Mouse (Mus musculus) urinary bladder, adult 18-20 months (tissue): ENCODE results near the gene Psmd14.

Experiments
- DNase-seq, 2 experiments: peaks; one replicate each; pipeline ENCODE4 v3.0.0; 2022; ENCODE audit warnings: low spot score in 2 of 2, mixed read lengths in 2 of 2

Psmd14 gene

DNA sequence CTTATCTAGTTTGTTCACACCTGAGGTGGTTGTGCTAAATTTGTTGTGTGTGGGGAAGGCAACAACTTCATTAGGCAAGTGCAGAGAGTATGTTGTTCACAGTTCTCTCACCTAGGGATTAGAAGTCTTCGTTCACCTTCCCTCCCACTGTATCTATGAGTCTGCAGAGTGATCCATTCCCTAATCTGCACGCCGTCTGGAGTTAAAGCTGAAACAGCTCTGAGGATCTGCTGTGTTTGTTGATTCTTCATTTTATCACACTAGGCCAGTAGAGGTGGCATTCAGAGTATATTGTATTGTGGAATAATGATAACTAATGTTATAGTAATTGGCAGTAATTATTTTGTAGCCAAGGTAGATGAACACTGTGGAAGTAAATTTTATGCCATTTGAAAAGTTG is 48.5 kb downstream of the Psmd14 start:
- no peak for DNase-seq

DNA sequence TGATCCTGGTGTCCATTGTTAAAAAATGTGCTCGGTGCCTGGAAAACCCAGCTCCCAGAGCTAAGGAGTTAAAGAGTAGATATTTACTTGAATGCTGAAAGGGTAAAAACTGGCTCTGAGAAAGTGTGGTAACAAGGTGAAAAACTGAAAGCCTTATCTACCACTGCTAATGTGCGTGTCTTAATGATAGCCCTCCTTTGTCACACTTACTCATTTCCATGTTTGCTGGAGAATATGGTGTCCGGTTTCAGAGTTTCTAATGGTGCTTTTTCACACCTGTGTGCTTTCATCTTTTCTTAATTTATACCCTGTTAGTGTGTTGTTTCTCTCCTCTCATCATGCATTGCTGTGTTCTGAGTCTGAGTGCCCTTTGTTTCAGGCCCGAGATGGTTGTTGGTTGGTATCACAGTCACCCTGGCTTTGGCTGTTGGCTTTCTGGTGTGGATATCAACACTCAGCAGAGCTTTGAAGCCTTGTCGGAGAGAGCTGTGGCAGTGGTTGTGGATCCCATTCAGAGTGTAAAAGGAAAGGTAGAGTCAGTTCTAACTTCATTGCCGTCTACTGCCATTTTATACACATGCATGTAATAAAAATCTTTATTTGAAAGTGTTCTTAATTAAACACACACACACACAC is 53.1 kb downstream of the Psmd14 start:
- no peak for DNase-seq

DNA sequence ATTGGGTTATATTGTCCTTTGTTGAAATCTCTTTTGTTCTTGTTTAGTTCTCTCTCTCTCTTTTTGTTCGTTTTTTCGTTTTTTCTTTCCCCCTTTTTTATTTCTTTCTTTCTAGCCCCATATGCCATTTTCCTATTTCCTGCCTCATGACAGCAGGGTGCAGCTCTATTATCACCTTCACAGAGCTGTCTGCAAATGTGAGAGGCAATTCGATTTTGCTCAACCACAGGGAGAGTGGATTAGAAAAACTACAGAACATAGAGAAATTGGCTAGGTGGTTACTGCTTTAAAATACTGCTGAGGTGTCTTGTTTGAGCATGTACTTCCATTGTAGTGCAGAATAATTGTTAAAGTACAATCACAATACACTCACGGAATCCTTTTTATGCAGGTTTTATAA is 54.0 kb downstream of the Psmd14 start:
- no peak for DNase-seq

DNA sequence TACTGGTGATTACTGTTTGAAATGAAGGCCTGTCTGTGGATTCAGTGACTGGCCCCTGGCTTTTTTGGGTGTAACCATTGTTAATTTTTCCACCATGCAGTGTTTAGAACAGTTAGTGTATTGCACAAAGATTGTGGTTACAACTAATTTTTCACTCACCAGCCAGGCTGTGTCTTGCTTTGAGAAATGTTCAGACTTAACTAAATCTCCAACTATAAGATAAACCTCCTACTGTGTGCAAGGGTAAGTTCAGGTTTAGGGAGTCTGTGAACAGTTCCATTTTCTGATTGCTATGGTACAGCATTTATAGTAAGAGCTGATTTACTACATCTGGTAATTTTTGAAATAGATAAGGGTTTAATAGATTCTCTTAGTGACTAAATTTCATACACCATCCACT is 69.3 kb downstream of the Psmd14 start:
- DNase-seq, result no peak

DNA sequence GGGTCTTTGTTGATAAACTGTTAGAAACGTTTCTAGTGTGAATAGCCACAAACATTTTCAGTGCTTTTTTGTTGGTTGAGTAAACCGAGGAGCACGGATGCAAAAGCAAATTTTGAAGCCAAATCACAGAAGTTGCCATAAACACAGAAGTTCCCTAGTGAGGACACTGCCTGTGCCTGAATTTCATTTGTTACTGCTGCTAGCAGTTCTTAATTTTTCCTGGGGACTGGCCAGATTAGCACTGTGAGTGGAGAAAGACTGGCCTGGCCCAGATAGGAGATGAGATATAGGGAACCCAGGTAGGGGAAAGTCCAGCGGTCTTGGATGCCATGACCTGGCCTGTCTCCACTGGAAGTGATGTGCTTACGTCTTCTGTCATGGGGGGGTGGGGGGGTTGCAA is 83.5 kb downstream of the Psmd14 start:
- no peak for DNase-seq

DNA sequence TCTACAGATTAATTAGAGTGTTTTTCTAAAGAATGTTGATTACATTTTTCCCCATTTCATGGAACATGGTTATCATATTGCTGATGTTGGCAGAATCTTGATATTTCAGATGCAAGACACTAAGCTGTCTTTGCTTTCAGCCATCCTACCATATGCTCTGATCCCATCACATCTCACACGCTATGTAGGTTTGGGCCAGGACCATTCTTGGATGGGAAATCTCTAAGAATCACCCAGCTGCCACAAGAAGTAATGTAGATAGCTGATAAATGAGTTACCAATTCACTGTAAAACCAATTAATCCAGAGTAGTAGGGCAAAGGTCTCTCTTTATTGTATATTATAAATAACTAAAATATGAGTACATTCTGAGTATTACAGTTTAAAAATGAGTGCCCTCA is 86.6 kb downstream of the Psmd14 start:
- no peak for DNase-seq

DNA sequence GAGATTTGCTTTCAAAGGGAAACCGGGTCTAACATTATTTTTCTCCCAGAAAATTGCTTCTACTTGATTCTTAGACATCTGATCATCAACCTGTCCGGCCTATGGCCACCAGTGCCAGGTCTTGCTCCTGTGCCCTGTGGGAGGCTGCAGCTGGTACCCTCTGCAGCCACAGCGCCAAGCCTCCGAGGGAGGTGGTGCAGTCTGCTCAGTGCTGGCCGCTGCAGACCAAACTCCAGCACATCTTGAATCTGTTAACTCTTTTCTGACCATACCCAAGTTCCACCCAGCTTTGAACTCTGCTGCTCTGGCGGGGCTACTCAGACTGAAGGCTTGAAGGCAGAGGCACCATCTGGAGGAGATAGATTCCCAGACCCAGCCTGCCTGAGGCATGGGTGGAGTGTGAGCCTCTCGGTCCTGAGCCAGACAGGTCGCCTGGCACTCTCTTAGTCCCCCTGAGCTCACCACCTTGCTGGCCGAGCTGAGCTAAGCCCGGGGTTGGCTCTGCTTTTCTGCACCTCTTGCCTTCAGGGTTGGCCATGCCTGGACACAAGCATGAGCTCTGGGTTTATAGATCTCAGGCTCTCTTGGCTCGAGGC is 91.3 kb downstream of the Psmd14 start, which contains the start of gene Tbr1:
Gene Tbr1, plus strand, starts transcription at position 275 of the 596 bp plus-strand sequence.
- DNase-seq, result no peak

DNA sequence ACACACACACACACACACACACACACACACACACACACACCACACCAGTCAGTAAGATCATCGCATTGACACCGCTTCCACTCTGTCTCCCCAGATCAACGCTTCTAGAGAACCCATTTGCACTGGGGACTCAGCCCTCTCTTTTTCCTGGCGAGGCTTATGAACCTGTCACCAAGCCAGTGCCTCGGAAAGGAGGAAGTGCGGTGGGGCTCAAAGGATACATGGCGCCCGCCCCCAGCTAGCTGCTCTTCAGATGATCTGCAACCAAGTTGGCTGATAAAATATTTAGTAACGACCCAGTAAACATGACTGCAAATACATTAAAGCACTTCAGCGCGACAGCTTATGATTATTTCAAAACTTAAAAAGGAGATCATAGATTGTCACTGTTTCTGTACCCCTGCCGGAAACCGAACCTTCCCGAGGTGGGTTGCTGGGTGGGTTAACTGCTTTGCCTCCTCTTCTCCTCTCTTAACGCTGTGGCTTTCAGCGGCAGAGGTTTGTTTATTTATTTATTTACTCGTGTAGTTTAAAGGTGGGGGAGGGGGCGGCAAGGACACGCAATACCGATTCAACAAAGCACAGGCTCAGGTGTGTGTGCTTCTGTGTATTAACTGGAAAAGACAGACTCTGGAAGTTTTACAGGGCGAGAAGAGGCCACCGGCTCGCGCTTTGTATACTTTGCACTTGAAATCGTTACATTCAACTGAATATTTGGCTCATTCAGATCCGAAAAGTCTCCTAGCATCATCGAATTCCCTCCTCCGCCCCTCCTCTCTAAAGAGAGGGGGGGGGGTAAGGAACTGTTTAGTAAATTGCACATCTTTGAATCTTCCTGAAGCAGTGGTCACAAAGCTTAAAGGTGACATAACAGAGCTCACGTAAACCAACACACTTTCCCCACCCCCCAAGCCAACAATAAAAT is 92.2 kb downstream of the Psmd14 start:
- DNase-seq, result no peak

DNA sequence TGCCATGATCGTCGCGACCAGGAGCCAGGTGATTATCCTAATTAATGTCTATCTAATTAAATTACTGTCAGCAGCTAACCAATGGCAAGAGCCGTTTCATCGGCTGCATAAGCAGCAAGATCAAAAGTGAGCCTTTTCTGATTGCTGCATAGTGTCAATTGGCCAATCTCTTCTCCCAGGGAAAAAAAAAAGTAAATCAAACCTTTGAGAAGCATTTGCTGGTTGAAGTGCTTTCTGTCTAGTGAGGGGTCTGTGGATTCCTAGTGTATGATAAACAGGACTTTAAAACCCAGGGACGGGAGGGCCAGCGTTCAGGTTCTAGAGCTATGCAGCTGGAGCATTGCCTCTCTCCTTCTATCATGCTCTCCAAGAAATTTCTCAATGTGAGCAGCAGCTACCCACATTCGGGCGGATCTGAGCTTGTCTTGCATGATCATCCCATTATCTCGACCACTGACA is 92.9 kb downstream of the Psmd14 start:
- no peak for DNase-seq

DNA sequence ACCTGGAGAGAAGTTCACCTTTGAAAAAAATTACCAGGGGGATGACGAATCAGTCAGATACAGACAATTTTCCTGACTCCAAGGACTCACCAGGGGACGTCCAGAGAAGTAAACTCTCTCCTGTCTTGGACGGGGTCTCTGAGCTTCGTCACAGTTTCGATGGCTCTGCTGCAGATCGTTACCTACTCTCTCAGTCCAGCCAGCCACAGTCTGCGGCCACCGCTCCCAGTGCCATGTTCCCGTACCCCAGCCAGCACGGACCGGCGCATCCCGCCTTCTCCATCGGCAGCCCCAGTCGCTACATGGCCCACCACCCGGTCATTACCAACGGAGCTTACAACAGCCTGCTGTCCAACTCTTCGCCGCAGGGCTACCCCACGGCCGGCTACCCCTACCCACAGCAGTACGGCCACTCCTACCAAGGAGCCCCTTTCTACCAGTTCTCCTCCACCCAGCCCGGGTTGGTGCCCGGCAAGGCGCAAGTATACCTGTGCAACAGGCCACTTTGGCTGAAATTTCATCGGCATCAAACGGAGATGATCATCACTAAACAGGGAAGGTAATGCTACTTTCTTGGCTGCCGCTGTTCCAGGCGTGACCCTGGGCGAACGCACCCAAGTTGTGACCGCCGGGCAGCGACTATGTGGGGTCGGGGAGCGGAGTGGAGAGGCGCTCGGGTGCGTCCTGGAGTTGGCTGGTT is 93.5 kb downstream of the Psmd14 start:
- DNase-seq, result peak in 1 of 2 experiments; percentile 30

DNA sequence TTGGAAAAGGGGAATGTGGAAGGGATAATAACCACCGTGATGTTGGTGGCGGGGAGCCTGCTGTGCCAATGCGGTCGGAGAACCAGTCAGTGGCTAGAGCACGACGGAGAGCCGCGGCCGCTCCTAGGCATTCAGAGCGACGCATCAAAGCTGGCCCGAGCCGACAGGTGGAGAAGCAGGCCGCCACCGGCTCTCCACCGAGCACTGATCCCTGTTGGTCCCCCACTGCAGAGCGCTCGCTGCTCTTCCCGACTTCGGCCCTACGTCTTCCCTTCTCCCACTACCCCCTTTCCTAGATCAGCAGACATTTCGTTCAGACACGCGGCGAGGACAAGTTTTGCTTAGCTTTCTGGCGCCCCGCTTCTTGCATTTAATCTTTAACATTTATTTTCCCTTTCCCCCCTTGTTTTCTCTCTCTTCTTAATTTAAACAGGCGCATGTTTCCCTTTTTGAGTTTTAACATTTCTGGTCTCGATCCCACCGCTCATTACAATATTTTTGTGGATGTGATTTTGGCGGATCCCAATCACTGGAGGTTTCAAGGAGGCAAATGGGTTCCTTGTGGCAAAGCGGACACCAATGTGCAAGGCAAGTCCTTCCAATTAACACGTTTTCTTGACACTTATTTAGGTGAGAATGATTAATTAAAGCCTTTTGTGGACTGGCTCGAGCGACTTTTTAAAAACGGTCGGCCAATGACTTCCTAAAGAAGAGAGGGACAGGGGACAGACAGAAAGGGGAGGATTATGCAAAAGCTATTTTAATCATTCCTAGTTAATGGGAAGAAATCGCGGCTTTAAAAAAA is 94.2 kb downstream of the Psmd14 start:
- peak in 1 of 2 experiments; percentile 25 for DNase-seq

DNA sequence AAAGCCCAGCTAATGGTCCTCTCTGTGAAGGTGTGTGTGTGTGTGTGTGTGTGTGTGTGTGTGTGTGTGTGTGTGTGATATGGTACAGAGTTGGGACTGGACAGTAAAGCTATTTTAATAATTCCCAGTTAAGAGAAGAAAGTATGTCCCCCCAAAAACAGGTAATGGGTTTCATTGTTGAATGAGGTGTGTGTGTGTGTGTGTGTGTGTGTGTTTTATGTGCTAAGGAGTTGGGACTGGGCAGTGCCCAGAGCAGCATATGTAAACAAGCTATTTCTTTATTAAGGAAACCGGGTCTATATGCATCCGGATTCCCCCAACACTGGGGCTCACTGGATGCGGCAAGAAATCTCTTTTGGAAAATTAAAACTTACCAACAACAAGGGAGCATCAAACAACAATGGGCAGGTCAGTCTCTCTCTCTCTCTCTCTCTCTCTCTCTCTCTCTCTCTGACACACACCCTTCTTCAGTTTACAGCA is 94.9 kb downstream of the Psmd14 start:
- DNase-seq, result no peak

DNA sequence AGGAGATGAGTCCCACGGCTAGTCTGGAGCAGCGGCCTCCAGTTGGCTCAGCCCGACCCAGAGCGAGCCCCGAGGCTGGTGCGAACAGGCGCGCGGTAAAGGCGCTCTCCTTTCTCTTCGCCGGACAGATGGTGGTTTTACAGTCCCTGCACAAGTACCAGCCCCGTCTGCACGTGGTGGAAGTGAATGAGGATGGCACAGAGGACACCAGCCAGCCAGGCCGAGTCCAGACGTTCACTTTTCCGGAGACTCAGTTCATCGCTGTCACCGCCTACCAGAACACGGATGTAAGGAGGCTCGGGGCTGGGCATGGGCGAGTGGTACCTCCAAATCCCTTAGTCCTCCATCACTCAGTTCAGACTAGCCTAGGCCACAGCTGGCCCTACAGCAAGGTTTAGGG is 95.7 kb downstream of the Psmd14 start:
- peak in 1 of 2 experiments; percentile 34 for DNase-seq

DNA sequence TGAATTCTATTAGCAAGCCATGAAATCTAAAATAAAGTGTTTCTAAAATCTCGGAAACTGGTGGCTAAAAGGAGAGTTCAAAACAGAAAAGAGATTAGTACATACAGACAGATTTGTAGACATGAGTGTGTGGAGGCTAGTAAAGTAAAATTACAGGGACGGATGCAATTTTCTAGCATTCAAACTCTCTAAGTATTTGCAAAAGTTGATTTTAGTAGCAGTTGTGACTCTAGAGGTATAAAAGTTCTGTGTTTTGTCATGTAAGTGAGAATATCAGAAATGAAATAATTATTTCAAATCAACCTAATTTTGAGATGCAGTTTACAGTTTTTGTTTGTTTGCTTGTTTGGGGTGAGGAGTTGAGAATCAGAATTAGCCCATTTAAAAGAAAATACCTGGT is 96.3 kb downstream of the Psmd14 start:
- DNase-seq, result no peak

DNA sequence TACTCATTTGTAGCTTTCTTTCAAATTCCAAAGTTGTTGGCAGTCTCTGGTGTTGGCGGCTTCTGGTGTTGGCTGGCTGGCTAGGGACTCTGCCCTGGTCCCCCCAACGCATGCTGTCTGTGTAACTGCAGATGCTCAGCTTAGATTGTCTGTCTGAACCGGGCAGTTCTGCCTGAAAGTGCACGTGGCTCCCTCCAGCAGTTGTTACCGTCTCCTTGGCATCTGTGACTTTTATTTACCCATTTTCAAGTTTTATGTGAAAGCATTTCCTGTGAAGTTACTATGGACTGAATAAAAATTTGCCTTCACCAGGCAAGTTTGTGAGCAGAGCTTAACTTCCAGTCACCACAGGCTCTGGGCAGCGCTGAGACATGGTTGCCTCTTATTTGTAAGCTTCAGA is 97.3 kb downstream of the Psmd14 start:
- no peak for DNase-seq

DNA sequence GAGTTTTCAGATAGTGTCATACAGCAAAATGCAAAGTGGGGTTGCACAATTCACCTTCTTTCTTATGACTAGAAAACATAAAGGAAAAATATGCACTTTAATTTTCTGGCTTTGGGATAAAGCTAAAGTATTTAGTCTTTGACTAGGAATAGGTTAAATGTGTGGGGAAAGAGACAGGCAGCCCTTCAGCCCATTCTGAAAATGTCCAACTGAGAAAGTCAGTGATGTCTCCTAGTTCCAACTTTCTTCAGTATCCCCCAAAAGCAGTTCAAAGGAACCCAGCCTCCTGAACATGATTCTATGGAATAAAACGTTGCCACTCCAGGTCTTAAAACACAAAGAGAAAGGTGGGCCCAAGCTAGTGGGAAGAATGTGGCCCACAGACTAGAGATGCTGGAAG is 97.9 kb downstream of the Psmd14 start:
- DNase-seq, result no peak

DNA sequence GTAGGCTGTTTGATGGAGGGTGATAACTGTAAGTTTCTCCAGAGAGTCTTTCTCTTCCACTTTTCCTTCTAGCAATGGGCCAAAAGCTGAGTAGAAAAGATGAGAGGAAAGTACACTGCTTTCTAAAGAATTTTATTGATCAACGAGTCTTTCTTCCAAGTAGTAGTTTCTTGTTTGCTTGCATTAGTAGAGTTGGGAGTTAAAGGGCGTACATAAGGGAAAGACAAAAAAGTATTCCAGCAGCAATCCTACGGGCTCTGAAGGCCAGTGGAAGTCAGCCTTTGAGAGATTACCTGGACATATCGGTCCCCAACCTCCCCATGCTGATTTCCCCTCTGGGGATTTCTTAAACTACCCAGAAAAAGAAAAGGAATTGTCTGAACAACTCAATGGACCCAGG is 99.3 kb downstream of the Psmd14 start:
- no peak for DNase-seq

DNA sequence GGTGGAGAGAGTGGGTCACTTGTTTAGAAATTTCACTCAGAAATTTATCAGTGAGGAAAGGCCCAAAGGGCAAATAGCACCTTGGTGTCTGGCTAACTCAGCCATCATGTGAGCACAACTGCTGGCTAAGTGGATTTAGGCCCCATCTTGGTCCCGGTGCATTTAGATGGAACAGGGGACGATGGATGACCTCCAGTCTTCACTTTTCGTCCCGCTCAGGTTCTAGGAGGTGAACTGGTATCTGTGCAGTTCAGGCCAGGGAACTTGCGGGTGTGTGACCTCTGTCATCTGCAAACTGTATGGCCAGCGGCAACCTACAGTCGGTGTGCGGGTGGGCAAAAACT is 99.6 kb downstream of the Psmd14 start:
- no peak for DNase-seq

DNA sequence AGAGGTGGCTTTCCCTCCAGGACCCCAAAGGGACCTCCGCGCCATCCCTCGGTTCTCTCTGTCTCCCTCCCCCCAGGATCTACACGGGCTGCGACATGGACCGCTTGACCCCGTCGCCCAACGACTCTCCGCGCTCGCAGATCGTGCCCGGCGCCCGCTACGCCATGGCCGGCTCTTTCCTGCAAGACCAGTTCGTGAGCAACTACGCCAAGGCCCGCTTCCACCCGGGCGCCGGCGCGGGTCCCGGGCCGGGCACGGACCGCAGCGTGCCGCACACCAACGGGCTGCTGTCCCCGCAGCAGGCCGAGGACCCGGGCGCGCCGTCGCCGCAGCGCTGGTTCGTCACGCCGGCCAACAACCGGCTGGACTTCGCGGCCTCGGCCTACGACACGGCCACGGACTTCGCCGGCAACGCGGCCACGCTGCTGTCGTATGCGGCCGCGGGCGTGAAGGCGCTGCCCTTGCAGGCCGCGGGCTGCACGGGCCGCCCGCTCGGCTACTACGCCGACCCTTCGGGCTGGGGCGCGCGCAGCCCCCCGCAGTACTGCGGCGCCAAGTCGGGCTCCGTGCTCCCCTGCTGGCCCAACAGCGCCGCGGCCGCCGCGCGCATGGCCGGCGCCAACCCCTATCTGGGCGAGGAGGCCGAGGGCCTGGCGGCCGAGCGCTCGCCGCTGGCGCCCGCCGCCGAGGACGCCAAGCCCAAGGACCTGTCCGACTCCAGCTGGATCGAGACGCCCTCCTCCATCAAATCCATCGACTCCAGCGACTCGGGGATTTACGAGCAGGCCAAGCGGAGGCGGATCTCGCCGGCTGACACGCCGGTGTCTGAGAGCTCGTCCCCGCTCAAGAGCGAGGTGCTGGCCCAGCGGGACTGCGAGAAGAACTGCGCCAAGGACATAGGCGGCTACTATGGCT is 100.3 kb downstream of the Psmd14 start:
- peak in 1 of 2 experiments; percentile 50 for DNase-seq

DNA sequence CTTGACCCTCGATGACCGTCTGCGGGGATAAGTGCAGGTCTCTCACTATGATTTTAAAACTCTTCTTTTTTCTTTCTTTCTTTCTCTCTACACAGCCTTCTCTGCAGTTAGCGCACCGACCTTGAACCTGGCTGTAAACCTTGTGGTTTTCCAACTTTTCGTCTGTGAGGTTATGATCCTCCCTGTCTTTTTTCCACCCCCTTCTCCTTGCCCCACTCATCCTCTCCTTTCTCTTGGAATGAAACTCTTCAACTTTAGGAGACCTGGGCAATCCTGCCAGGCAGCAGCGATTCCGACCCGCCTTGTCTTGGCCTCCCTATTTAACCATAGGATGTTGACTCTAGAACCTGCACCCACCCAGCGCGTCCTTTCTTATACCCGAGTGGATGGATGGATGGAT is 101.0 kb downstream of the Psmd14 start:
- peak in 1 of 2 experiments; percentile 11 for DNase-seq
